Mouse (Mus musculus) liver, adult 2 months (tissue): ENCODE measurements at regions not wholly inside any gene's neighbourhood (a gene's known extent, or its start where the extent isn't known, plus 50 kb on each side); places are given as distances from the start of the nearest gene placed in this dataset.

Source experiments
- CTCF ChIP-seq: fragments of 200-500 bp; IDR thresholded peaks from 2 replicates; pipeline ENCODE4 v1.5.1; 2011; ENCODE audit warnings: low read depth, low read length, control low read depth
- POLR2A ChIP-seq: fragments of 200-500 bp; IDR thresholded peaks from 2 replicates; pipeline ENCODE4 v1.6.1; 2011; ENCODE audit warnings: low read length, control low read depth; ENCODE audit not compliant: insufficient read depth; ENCODE audit errors: extremely low read depth

- TF ChIP-seq CTCF = no peak
- TF ChIP-seq POLR2A = no peak
Observed at GRCm38 (mm10) chr8:109121776-109122175, 372.1 kb upstream of the Pmfbp1 start.
